Mouse (Mus musculus): ENCODE measurements around the gene Oat.

GRCm38 (mm10) chr7:132541566-132541965 lies 34.6 kb downstream of the Oat start:
- TF ChIP-seq CTCF (IDR thresholded peaks at IDR 0.05; ENCODE audit: control insufficient read depth, insufficient read depth, low read length) (no peak), POLR2A (IDR thresholded peaks at IDR 0.05; ENCODE audit: borderline replicate concordance, control insufficient read depth, low read depth, low read length) (no peak)

Measured in bone marrow, adult 2 months (tissue).